Mouse (Mus musculus) embryonic facial prominence, embryonic 14.5 days (tissue): ENCODE results near the gene Zfp3. TPM values are rescaled to one million over a fixed set of nuclear protein-coding genes. Genes with fewer than 3 reads are reported as not detected.
A peak's percentile ranks its signal among the peaks of the same experiment; 100 is the strongest.

Experiments
- ATAC-seq: fragments of 200-750 bp; cut with Nextera tagmentation; 2 replicates; pipeline ENCODE4 v1.8.0; 2017; ENCODE audit warnings: low read depth, moderate number of reproducible peaks, moderate TSS enrichment
- DNase-seq: peaks from one replicate; pipeline ENCODE4 v3.0.0-alpha.2; 2015; ENCODE audit warnings: low spot score
- H3K27ac ChIP-seq: fragments of 300-500 bp; sonication (generic); replicated peaks from 2 replicates; pipeline ENCODE4 v1.5.1; 2014; ENCODE audit warnings: low read depth, mild to moderate bottlenecking, low read length, moderate library complexity
- H3K27me3 ChIP-seq: fragments of 300-500 bp; sonication (generic); replicated peaks from 2 replicates; pipeline ENCODE4 v1.6.1; 2014; ENCODE audit warnings: low read length; ENCODE audit not compliant: control insufficient read depth, insufficient read depth
- H3K36me3 ChIP-seq: fragments of 300-500 bp; sonication (generic); 2 replicates; pipeline ENCODE4 v1.6.1; 2014; ENCODE audit warnings: low read length, mixed read lengths; ENCODE audit not compliant: control insufficient read depth, insufficient read depth
- H3K4me1 ChIP-seq: fragments of 300-500 bp; sonication (generic); 2 replicates; pipeline ENCODE4 v1.6.1; 2014; ENCODE audit warnings: antibody characterized with exemption, low read length; ENCODE audit not compliant: control insufficient read depth, insufficient read depth
- H3K4me2 ChIP-seq: fragments of 300-500 bp; sonication (generic); 2 replicates; pipeline ENCODE4 v1.6.1; 2014; ENCODE audit warnings: low read depth, mild to moderate bottlenecking, low read length, moderate library complexity, mixed read lengths
- H3K4me3 ChIP-seq: fragments of 300-500 bp; sonication (generic); 2 replicates; pipeline ENCODE4 v1.5.1; 2014; ENCODE audit warnings: low read depth, mild to moderate bottlenecking, low read length
- H3K9ac ChIP-seq: fragments of 300-500 bp; sonication (generic); 2 replicates; pipeline ENCODE4 v1.6.1; 2014; ENCODE audit warnings: low read depth, mild to moderate bottlenecking, low read length, moderate library complexity, mixed read lengths
- H3K9me3 ChIP-seq: fragments of 300-500 bp; sonication (generic); 2 replicates; pipeline ENCODE4 v1.6.1; 2016; ENCODE audit warnings: low read length; ENCODE audit not compliant: control insufficient read depth
- WGBS: fragments of 180-500 bp; shearing (Covaris S2); extraction: QIAGEN DNeasy Blood & Tissue Kit; methylation state at CpG from one replicate; pipeline ENCODE4 v1.1.7; 2014; 5-methylcytosine and 5-hydroxymethylcytosine counted together
- polyA plus RNA-seq: library from polyadenylated mRNA; unstranded; fragments of >200 nt; fragmentation: Nextera tagmentation; extraction: Ambion mirVana; gene quantifications from 2 replicates; pipeline ENCODE4 v1.2.1, GENCODE M21; 2014

The Zfp3 gene
- polyA plus RNA-seq, 1 experiment from 2014 or later: 7.0 TPM

DNA sequence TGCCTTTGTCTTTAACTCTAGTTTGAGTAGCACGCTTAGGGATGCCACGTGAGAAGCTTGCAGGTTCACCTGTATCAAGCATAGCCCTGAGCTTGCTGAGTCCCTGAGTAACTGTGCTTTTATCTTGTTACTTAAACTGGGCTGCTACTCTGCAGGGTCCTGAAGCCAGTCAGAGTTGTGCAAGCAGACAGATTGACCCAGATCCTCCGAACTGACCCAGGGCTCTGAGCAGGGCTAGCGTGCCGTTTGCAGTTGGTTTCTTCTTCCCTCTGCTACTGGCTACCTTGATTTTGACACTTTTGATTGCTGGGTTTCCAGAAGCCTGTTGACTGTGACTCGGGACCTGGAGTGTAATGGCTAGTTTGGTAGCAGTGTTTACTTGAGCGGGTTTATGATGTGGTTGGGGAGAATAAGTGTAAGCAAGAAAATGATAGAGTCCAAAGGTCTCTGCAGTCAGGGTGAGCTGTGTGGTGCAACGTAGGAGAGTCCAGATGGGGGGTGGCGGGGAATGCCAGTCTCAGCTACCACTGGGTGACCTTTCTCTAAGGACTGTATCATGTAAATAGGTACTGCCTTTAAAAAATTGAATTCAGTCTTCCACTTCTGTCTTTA lies 33.5 kb upstream of the Zfp3 start:
- Histone ChIP-seq H3K27ac (no peak overlapping the region), H3K9ac (no peak overlapping the region), H3K27me3 (no peaks in the 10 kb centered on the region), H3K4me3 (no peak overlapping the region), H3K4me2 (no peak overlapping the region), H3K4me1 (no peaks in the 10 kb centered on the region), H3K9me3 (no peaks in the 10 kb centered on the region), H3K36me3 (peaks cover 39% of the 10 kb centered on the region)
- 79% methylated on average over 9 of the region's 9 CpGs for WGBS
- no peak; the same call in 1 of the 2 replicates for ATAC-seq
- no peak for DNase-seq

DNA sequence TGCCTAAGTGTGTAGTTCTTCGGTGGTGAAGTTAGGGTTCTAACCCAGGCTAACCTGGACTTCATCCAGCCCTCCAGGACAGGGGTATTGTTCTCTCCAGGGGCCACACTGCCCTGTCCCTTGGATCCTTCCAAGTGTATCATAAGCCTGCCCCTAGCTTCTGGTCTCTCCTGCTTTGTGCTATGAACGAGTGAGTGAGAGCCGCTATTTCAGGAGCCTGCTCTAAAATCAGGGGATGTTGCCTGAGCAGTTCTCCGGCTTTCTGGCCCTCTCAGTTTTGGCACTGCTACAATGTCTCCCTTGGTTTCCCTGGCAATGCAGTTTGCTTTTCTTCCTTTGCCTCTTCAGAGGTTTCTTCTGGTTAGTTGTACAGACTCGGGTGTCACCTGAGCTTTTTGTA lies 32.8 kb upstream of the Zfp3 start:
- H3K27ac ChIP-seq: no peak overlapping the region
- no peaks in the 10 kb centered on the region for H3K4me1 ChIP-seq
- WGBS: 58% methylated on average over 5 of the region's 5 CpGs
- DNase-seq (no peak), ATAC-seq (no peak)
- H3K9me3 ChIP-seq: no peaks in the 10 kb centered on the region
- H3K4me3 ChIP-seq: no peak overlapping the region
- H3K36me3 ChIP-seq: peaks cover 32% of the 10 kb centered on the region
- H3K4me2 ChIP-seq: no peak overlapping the region
- H3K27me3 ChIP-seq: no peaks in the 10 kb centered on the region
- 0 out of 2 replicates have a peak overlapping the region, but pooled peaks have one; percentile 25 for H3K9ac ChIP-seq

DNA sequence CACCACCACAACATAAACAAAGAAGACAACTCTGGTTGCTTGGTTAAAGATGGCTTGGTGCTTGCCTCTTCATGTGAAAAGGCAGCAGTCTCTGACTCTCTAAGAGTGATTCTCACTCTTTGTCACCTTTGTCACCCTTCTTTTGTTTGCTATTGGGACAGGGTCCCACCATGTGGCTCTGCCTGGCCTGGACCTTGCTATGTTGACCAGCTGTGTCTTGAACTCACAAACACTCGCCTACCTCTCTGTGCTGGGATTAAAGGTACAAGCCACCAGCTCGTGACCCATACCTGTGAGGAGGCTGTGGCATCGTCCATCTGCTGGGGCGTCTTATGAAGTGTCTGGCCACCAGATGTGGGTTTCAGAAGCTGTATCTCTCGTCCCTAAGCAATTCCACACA lies 30.8 kb upstream of the Zfp3 start:
- no peak for DNase-seq
- H3K9ac ChIP-seq: no peak overlapping the region
- no peak overlapping the region for H3K27ac ChIP-seq
- H3K4me1 ChIP-seq: no peaks in the 10 kb centered on the region
- WGBS: 41% methylated on average over 5 of the region's 5 CpGs
- H3K4me3 ChIP-seq: no peak overlapping the region
- peaks cover 12% of the 10 kb centered on the region for H3K36me3 ChIP-seq
- H3K9me3 ChIP-seq: no peaks in the 10 kb centered on the region
- no peak overlapping the region for H3K4me2 ChIP-seq
- ATAC-seq: no peak
- no peaks in the 10 kb centered on the region for H3K27me3 ChIP-seq

DNA sequence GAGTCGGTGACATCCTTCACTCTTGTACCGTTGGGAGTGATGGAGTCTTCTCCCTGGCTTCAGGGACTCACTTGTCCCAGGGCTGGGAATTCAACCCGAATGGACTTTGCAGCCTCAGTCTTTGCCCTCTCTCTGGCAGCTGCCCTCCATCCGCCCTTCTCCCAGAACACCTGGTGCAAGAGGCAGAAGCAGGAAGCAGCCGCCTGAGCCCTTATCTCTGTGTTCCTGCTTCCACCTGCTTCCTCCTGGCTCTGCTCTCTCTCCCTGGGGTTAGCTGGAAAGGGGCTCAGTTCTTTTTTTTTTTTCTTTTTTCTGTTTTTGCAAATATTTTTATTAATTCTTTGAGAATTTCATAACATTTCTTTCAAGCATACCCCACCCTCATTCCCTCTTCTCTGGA lies 26.3 kb upstream of the Zfp3 start:
- no peaks in the 10 kb centered on the region for H3K9me3 ChIP-seq
- H3K27me3 ChIP-seq: no peaks in the 10 kb centered on the region
- no peaks in the 10 kb centered on the region for H3K36me3 ChIP-seq
- DNase-seq (no peak), ATAC-seq (no peak)
- H3K4me3 ChIP-seq: no peak overlapping the region
- no peak overlapping the region for H3K9ac ChIP-seq
- H3K4me2 ChIP-seq: no peak overlapping the region
- WGBS: 77% methylated on average over 5 of the region's 5 CpGs
- no peak overlapping the region for H3K27ac ChIP-seq
- H3K4me1 ChIP-seq: no peaks in the 10 kb centered on the region

DNA sequence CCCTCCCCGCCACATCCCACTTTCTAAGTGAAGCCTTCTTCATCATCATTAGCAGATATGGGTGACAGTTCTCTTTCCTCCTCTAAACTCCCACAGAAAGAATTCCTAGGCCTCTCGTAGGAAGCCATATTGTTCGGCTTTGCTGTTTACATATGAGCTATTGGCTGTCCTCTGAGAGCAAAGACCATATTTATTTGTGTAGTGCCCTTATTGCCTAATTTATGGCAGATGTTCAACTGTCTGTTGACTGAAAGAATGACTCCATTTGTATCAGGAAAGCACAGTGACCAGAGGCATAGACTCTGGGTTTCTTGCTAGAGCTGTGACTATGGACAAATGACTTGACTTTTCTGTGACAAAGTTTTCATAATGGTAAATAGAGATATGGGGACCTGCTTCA lies 22.4 kb upstream of the Zfp3 start:
- DNase-seq: no peak
- Histone ChIP-seq H3K4me2 (no peak overlapping the region), H3K27ac (no peak overlapping the region), H3K4me3 (no peak overlapping the region), H3K9me3 (no peaks in the 10 kb centered on the region), H3K9ac (no peak overlapping the region), H3K27me3 (no peaks in the 10 kb centered on the region), H3K4me1 (no peaks in the 10 kb centered on the region), H3K36me3 (no peaks in the 10 kb centered on the region)
- WGBS: 90% methylated on average over 3 of the region's 3 CpGs
- no peak for ATAC-seq

DNA sequence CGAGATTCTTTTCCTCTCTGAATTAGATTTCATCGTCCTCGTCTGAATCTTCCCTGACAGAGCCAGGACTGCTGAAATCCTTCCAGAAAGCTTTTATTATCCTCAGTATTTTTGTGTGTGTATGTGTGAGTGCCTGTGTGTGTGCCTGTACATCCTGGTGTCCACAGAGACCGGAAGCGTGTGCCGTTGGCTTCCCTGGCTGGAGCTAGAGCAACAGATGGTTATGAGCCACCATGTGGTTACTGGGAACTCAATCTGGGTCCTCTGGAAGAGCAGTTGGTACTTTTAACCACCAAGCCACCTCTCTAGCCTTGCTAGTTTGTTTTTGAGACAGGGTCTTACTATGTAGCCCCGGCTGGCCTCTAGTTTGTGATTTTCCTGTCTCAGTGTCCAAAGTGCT lies 21.9 kb upstream of the Zfp3 start:
- H3K9me3 ChIP-seq: no peaks in the 10 kb centered on the region
- no peaks in the 10 kb centered on the region for H3K27me3 ChIP-seq
- no peak overlapping the region for H3K9ac ChIP-seq
- no peak for DNase-seq
- WGBS: 74% methylated on average over 7 of the region's 7 CpGs
- no peaks in the 10 kb centered on the region for H3K36me3 ChIP-seq
- no peak for ATAC-seq
- no peak overlapping the region for H3K4me2 ChIP-seq
- H3K4me1 ChIP-seq: no peaks in the 10 kb centered on the region
- no peak overlapping the region for H3K27ac ChIP-seq
- no peak overlapping the region for H3K4me3 ChIP-seq

DNA sequence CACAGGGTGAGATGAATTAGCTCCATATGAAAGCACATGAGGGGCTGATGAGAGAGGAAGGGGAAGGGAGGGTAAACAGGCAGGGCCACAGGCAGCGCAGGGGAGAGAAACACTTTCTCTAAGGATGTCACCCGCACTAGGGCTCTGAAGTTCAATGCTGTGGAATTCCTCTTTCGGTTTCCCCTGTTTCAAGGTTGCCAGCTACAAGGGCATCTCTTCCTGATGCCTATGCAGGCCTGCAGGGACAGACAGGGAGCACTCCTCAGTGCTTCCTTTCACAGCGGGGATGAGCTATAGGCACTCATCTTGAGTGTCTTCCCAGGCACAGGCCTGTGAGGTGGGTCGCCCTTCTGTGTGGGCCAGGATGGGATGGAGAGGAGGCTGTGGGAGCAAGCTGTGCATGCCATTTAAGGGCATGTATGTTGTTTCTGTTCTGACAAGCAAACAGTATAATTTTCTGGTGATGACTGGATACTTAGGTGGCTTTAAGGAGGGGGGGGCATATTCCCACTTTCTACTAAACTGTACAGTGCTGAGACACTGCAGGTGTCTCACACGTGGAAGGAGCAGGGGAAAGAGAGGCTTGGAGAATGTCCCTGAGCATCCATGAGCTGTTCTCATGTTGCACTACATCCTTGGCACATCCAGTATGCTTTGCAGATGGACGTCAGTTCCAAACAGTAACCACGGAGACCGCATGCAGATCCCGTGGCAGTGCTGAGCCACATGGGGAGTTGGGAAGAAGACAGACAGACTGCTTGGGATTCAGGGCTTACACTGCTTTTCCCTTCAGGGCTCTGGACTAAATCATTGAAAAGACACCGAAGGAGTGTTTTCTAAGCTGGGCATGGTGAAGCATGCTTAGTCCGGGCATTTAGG lies 21.2 kb upstream of the Zfp3 start:
- H3K4me1 ChIP-seq: no peaks in the 10 kb centered on the region
- no peak overlapping the region for H3K9ac ChIP-seq
- DNase-seq (no peak), ATAC-seq (no peak)
- H3K4me3 ChIP-seq: no peak overlapping the region
- no peak overlapping the region for H3K27ac ChIP-seq
- no peaks in the 10 kb centered on the region for H3K36me3 ChIP-seq
- no peak overlapping the region for H3K4me2 ChIP-seq
- no peaks in the 10 kb centered on the region for H3K9me3 ChIP-seq
- WGBS: 68% methylated on average over 12 of the region's 12 CpGs
- H3K27me3 ChIP-seq: no peaks in the 10 kb centered on the region

DNA sequence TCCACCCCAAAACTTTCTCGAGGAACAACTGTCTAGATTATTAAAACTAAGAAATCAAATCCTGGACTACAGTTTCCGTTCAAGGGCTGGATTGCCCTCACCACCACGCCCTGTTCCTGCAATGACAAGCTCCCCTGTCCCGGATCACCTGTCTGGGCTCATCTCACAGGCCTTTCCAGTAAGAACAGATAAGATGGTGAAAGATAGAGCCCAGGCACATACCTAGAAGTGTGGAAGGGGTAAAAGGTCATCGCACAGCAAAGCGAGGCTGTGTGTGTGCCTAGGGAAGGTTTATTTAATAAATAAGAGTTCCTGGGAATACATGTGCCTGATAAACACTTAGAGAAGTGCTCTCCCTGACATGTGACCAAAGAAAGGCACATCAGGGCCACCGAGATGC lies 18.4 kb upstream of the Zfp3 start:
- Histone ChIP-seq H3K36me3 (no peaks in the 10 kb centered on the region), H3K27ac (no peak overlapping the region), H3K9ac (no peak overlapping the region), H3K4me1 (no peaks in the 10 kb centered on the region), H3K4me3 (no peak overlapping the region), H3K9me3 (peaks cover 5% of the 10 kb centered on the region; the same call in 1 of the 2 replicates), H3K27me3 (no peaks in the 10 kb centered on the region), H3K4me2 (no peak overlapping the region)
- DNase-seq: no peak
- WGBS: 79% methylated on average over 7 of the region's 7 CpGs
- no peak for ATAC-seq
